In the genomic region with DNA sequence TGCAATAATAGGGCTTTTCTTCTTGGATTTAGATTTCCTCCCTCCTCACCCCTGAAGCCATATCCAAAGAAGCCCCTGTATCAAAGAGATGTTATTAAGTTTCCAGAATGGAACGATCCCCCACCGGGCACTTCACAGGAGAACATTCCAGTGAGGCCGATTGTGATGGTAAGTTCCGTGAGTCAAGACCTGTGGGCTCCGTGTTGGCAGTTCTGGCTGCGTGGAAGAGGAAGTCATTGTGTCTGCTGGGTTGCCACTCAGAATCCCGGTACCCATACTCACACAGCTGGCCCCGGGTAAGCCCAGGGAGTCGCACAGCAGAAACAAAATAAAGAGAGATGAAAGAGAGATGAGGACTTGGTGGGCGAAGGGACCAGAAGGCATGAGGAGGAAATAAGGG, we compare ENCODE assay signal across 14 mouse cellular contexts.
"Had no signal": no experiment of that assay in that cellular context is flagged by ENCODE, and none has a peak within 500 bp of the region (broad histone marks: within the 10 kb centered on the region; RNA-seq: fewer than 3 reads in every experiment).

No protein-coding gene starts in this region.

- H3K36me3 ChIP-seq: kidney, embryonic 15.5 days; midbrain, embryonic 12.5 days had no signal

- DNase-seq: kidney, adult 2 months; kidney, postnatal 14 days; left cerebral cortex, postnatal 4 days; lung, adult 2 months; lung, postnatal 36 days; right cerebral cortex, adult 18-20 months; right cerebral cortex, postnatal 25 days; thymus, adult 18-20 months; thymus, postnatal 14 days had no signal

- H3K27me3 ChIP-seq: kidney, embryonic 15.5 days; liver, embryonic 15.5 days; midbrain, embryonic 12.5 days had no signal

- H3K9ac ChIP-seq: kidney, embryonic 15.5 days; liver, embryonic 15.5 days; midbrain, embryonic 12.5 days had no signal

- H3K4me2 ChIP-seq: kidney, embryonic 15.5 days; liver, embryonic 11.5 days; liver, embryonic 15.5 days; midbrain, embryonic 12.5 days had no signal

- H3K4me3 ChIP-seq: kidney, embryonic 15.5 days; liver, embryonic 15.5 days; midbrain, embryonic 12.5 days had no signal

- H3K9me3 ChIP-seq: kidney, embryonic 15.5 days; liver, embryonic 15.5 days; midbrain, embryonic 12.5 days had no signal

- H3K27ac ChIP-seq: kidney, embryonic 15.5 days; liver, embryonic 15.5 days; midbrain, embryonic 12.5 days had no signal

- H3K4me1 ChIP-seq: kidney, embryonic 15.5 days; liver, embryonic 15.5 days had no signal

- ATAC-seq: lung, postnatal 0 days had no signal
